Mouse (Mus musculus): ENCODE data around the gene Igf1r. TPM values are rescaled to one million over a fixed set of nuclear protein-coding genes. Genes with fewer than 3 reads are reported as not detected.

Gene Igf1r
- polyA plus RNA-seq, 1 experiment from 2014 or later, result 2.7 TPM

DNA sequence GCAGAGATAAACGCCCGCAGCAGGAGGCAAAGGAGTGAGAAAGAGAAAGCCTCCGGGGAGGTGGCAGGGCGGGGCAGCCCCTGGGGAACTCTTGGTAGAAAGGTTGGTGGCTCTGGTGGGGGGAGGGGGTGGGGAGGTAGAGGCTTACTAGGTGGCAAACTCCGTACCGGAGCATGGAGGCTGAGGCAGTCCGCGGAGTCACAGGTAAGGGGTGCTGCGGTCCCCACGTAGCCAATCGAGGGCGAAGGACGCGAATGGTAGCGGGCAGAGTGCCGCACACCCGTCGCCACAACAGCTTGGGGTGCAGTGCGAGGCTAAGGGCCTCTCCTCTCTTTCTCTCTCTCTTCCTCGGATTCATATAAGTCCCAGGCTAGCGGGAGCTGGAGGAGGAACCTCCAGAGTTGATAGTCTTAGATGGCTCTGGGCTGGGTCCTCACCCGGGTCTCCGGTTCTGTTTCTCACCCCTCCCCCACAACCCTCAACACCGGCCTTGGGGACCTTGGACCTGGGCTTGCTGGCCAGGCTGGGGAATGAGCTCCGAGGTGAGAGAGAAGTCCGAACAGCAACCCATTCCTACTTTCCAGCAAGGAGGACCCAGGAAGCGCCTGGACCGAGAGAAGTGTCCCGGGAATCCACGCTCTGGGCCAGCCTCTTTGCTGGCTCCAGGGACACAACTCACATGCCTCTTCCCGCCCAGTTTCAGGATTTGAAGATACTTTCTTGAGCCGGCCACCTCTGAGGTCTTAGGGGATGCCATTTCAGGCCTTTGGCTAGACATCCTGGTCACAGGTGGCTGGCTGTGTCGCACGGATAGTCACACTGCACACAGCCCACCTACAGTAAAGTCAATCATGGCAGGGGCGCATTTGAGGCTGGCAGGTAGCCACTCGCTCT, 323.5 kb downstream of the Igf1r start:
- peaks cover 10% of the 10 kb centered on the region for H3K4me1 ChIP-seq (ENCODE audit: insufficient read depth)
- 12% methylated on average over 36 of the region's 36 CpGs for WGBS (ENCODE audit: insufficient replicate concordance)
- DNase-seq, result peak; percentile 70
- peak overlapping the region; percentile 62 for H3K9ac ChIP-seq (replicated peaks)
- peak; percentile 65 for ATAC-seq
- no peak for TF ChIP-seq CTCF (IDR thresholded peaks at IDR 0.05; ENCODE audit: low read depth)
- H3K4me2 ChIP-seq (ENCODE audit: low read depth, low read length), result peak overlapping the region; percentile 77
- H3K27me3 ChIP-seq (ENCODE audit: insufficient read depth, low read length), result no peaks in the 10 kb centered on the region
- peak overlapping the region; percentile 56 for H3K4me3 ChIP-seq (ENCODE audit: low read depth, low read length)
- no peaks in the 10 kb centered on the region for H3K36me3 ChIP-seq (replicated peaks; ENCODE audit: insufficient read depth, low read length)
- peak overlapping the region; percentile 90 for H3K27ac ChIP-seq (ENCODE audit: low read depth)
- H3K9me3 ChIP-seq (ENCODE audit: low read length), result no peaks in the 10 kb centered on the region

DNA sequence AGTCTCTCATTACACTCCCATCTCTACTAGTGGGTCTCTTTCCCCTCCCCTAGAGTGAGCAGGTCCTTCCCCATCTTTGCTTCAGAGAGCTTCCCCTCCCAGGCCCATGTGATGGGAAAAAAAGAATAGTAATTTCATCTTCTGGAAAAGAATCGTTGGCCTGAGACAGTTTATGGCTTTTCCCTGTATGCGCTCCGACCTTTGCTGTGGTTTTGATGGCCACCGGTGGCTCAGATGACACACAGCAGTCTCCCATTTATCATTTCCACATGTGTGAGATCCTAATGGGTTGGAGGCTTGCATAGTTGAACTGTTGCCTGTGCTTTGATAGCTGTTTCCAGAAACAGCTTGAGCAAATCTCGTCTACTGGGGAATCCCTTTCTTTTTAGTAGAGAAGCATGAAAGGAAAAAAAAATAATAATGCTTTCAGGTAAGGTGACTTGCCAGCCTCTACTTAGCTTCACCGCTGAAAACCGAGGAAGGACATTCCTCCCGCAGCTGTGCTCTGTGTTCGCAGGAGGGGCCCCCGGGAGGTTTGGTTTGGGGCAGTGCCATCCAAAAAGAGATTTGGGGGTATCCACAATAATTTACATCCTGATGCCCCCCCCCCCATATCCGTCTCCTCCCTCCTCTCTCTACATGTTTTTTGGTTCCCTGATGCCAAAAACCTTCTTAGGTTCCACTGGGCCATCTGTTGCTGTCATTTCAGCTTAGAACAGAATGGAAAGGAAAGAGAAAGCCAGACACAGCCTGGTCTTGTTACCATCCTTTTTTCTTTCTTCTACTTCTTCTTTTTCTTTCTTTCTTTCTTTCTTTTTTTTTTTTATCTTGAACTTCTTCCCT, 324.6 kb downstream of the Igf1r start:
- TF ChIP-seq EP300 (IDR thresholded peaks at IDR 0.05; ENCODE audit: low read depth) (no peak), CTCF (IDR thresholded peaks at IDR 0.05; ENCODE audit: low read depth) (no peak)
- Histone ChIP-seq H3K9me3 (ENCODE audit: low read length) (no peaks in the 10 kb centered on the region), H3K27ac (ENCODE audit: low read depth) (peak overlapping the region; percentile 90), H3K36me3 (replicated peaks; ENCODE audit: insufficient read depth, low read length) (no peaks in the 10 kb centered on the region), H3K27me3 (ENCODE audit: insufficient read depth, low read length) (no peaks in the 10 kb centered on the region), H3K4me2 (ENCODE audit: low read depth, low read length) (peak overlapping the region; percentile 77; the same call in 1 of the 2 replicates), H3K4me1 (ENCODE audit: insufficient read depth) (peaks cover 12% of the 10 kb centered on the region), H3K4me3 (ENCODE audit: low read depth, low read length) (0 out of 2 replicates have a peak overlapping the region, but pooled peaks have one; percentile 56), H3K9ac (replicated peaks) (peak overlapping the region; percentile 62; the same call in 1 of the 2 replicates)
- WGBS (ENCODE audit: insufficient replicate concordance), result 54% methylated on average over 11 of the region's 11 CpGs
- ATAC-seq (no peak), DNase-seq (no peak)

DNA sequence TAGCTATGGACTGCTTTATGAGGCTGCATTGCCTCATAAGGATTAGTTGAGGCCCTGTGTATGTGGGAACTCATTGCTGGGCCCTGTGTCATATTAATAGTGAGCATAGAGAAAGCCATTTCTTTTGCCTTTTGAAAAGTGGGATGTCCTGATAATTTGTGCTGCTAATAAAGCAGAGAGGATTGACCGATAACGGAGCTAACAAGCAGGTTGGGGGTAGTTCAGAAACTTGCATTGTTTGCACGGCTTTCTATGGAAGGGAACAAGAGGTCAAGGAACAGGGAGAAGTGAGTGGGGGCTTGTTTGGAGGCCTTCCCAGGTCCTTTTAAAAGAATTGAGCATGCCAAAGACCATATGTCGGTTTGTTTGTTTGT, 325.3 kb downstream of the Igf1r start:
- WGBS (ENCODE audit: insufficient replicate concordance), result 69% methylated on average over 4 of the region's 4 CpGs
- Histone ChIP-seq H3K36me3 (replicated peaks; ENCODE audit: insufficient read depth, low read length) (no peaks in the 10 kb centered on the region), H3K27me3 (ENCODE audit: insufficient read depth, low read length) (no peaks in the 10 kb centered on the region), H3K4me3 (ENCODE audit: low read depth, low read length) (no peak overlapping the region), H3K9me3 (ENCODE audit: low read length) (no peaks in the 10 kb centered on the region), H3K4me1 (ENCODE audit: insufficient read depth) (peaks cover 11% of the 10 kb centered on the region), H3K4me2 (ENCODE audit: low read depth, low read length) (peak overlapping the region; percentile 77; the same call in 1 of the 2 replicates), H3K27ac (ENCODE audit: low read depth) (no peak overlapping the region), H3K9ac (replicated peaks) (no peak overlapping the region)
- no peak for TF ChIP-seq CTCF (IDR thresholded peaks at IDR 0.05; ENCODE audit: low read depth)
- TF ChIP-seq EP300 (IDR thresholded peaks at IDR 0.05; ENCODE audit: low read depth), result no peak
- no peak for ATAC-seq
- DNase-seq, result no peak

DNA sequence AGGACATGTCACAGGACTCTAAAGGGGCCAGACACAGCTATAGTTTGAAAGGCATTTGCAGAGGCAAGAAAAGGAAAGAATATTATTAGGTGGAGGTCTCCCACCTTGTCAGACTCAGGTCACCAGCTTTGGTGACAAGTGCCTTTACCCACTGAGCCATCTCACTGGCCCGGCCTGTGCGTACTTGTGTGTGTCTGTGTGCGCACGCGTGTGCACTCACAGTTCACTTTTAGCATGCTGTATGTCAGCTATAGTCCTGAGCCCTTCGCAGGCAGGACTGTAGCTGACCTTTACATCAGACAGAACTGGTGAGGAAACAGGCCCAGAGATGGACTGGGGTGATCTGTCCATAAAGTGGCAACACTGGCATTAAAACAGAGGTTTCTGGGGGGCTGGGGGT, 325.8 kb downstream of the Igf1r start:
- Histone ChIP-seq H3K4me1 (ENCODE audit: insufficient read depth) (peaks cover 9% of the 10 kb centered on the region), H3K9me3 (ENCODE audit: low read length) (no peaks in the 10 kb centered on the region), H3K36me3 (replicated peaks; ENCODE audit: insufficient read depth, low read length) (no peaks in the 10 kb centered on the region), H3K27ac (ENCODE audit: low read depth) (no peak overlapping the region), H3K9ac (replicated peaks) (no peak overlapping the region), H3K4me3 (ENCODE audit: low read depth, low read length) (no peak overlapping the region), H3K27me3 (ENCODE audit: insufficient read depth, low read length) (no peaks in the 10 kb centered on the region), H3K4me2 (ENCODE audit: low read depth, low read length) (0 out of 2 replicates have a peak overlapping the region, but pooled peaks have one; percentile 1)
- TF ChIP-seq CTCF (IDR thresholded peaks at IDR 0.05; ENCODE audit: low read depth), result no peak
- TF ChIP-seq EP300 (IDR thresholded peaks at IDR 0.05; ENCODE audit: low read depth), result no peak
- DNase-seq (no peak), ATAC-seq (no peak)
- WGBS (ENCODE audit: insufficient replicate concordance), result 87% methylated on average over 6 of the region's 6 CpGs

DNA sequence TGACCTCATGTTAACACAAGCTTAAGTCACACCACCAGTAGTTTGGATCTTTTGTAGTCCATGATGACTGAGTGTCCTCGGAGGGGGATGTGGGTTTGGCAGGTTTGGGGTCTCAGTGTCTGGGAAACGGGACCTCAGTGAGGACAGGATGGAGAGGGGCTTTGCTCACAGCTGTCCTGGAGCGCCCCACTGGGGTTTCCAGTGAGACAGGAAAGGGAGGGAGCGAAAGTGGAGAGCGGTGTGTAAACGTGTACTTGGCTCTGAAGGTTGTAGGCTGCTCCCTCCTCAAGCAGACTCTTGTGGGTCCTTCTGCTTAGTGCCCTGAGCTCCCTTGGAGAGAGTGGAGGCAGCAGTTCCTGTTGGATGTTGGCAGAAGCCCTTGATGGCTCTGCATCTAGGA, 326.3 kb downstream of the Igf1r start:
- ATAC-seq, result no peak
- Histone ChIP-seq H3K36me3 (replicated peaks; ENCODE audit: insufficient read depth, low read length) (no peaks in the 10 kb centered on the region), H3K4me3 (ENCODE audit: low read depth, low read length) (no peak overlapping the region), H3K4me1 (ENCODE audit: insufficient read depth) (peaks cover 14% of the 10 kb centered on the region), H3K9ac (replicated peaks) (no peak overlapping the region), H3K27ac (ENCODE audit: low read depth) (no peak overlapping the region), H3K4me2 (ENCODE audit: low read depth, low read length) (no peak overlapping the region; the same call in 1 of the 2 replicates), H3K9me3 (ENCODE audit: low read length) (no peaks in the 10 kb centered on the region), H3K27me3 (ENCODE audit: insufficient read depth, low read length) (no peaks in the 10 kb centered on the region)
- 66% methylated on average over 6 of the region's 6 CpGs for WGBS (ENCODE audit: insufficient replicate concordance)
- no peak for TF ChIP-seq CTCF (IDR thresholded peaks at IDR 0.05; ENCODE audit: low read depth)
- no peak for TF ChIP-seq EP300 (IDR thresholded peaks at IDR 0.05; ENCODE audit: low read depth)
- no peak for DNase-seq

DNA sequence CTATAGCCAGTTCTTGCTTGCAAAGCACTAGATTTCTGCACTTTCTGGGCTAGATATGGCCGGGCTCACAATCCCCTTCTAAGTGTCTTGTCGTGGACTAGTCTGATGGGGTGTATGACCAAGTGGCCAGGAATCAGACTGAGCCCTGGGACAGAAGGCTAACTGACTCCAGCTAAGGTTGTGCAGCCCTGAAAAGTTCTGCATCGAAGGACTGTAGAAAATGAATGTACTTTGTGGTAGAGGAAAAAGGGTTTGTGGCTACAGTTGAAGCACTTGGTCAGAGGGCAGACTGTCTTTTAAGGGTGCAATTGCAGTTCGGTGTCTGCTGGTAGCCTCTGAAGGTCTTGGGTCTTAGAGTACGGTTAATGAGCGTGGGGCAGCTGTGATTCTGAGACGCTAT, 326.9 kb downstream of the Igf1r start:
- Histone ChIP-seq H3K27ac (ENCODE audit: low read depth) (no peak overlapping the region), H3K9ac (replicated peaks) (no peak overlapping the region), H3K36me3 (replicated peaks; ENCODE audit: insufficient read depth, low read length) (no peaks in the 10 kb centered on the region), H3K27me3 (ENCODE audit: insufficient read depth, low read length) (no peaks in the 10 kb centered on the region), H3K9me3 (ENCODE audit: low read length) (no peaks in the 10 kb centered on the region), H3K4me2 (ENCODE audit: low read depth, low read length) (no peak overlapping the region), H3K4me3 (ENCODE audit: low read depth, low read length) (no peak overlapping the region), H3K4me1 (ENCODE audit: insufficient read depth) (peaks cover 19% of the 10 kb centered on the region)
- no peak for ATAC-seq
- TF ChIP-seq EP300 (IDR thresholded peaks at IDR 0.05; ENCODE audit: low read depth), result no peak
- no peak for TF ChIP-seq CTCF (IDR thresholded peaks at IDR 0.05; ENCODE audit: low read depth)
- 76% methylated on average over 7 of the region's 7 CpGs for WGBS (ENCODE audit: insufficient replicate concordance)
- no peak for DNase-seq

Measured in liver, postnatal 0 days (tissue).